Mouse (Mus musculus) MEL (cell line): ENCODE results near the gene Lag3. TPM values are rescaled to one million over a fixed set of nuclear protein-coding genes. Genes with fewer than 3 reads are reported as not detected.
A peak's percentile ranks its signal among the peaks of the same experiment; 100 is the strongest.

Experiments used
- DNase-seq: peaks from one replicate; pipeline ENCODE4 v3.0.0; 2011; ENCODE audit warnings: low read depth, low spot score
- H3K27ac ChIP-seq: 2 replicates; pipeline ENCODE4 v1.5.1; 2012; ENCODE audit warnings: low read depth, mild to moderate bottlenecking, control low read depth, low read length, moderate library complexity; ENCODE audit not compliant: control insufficient read depth
- H3K27me3 ChIP-seq, 2 experiments: fragments of 150-350 bp in 1 of 2; sonication (generic) in 1 of 2; 2 replicates each; pipeline ENCODE4 v1.6.1; 2012; ENCODE audit warnings: low read length in 2 of 2, mild to moderate bottlenecking in 2 of 2, improper control_type of control experiment in 1 of 2, moderate library complexity in 1 of 2; ENCODE audit not compliant: insufficient read depth in 2 of 2, control insufficient read depth in 1 of 2
- H3K36me3 ChIP-seq, 2 experiments: 2 replicates each; pipeline ENCODE4 v1.6.1; 2012 to 2014; ENCODE audit warnings: low read length in 2 of 2, improper control_type of control experiment in 1 of 2, inconsistent platforms in 1 of 2, mild to moderate bottlenecking in 1 of 2; ENCODE audit not compliant: insufficient read depth in 2 of 2, control insufficient read depth in 1 of 2
- H3K4me1 ChIP-seq, 2 experiments: fragments of 150-350 bp in 1 of 2; sonication (generic) in 1 of 2; 2 replicates each; pipeline ENCODE4 v1.6.1; 2012; ENCODE audit warnings: low read length in 2 of 2, improper control_type of control experiment in 1 of 2, mild to moderate bottlenecking in 1 of 2; ENCODE audit not compliant: insufficient read depth in 2 of 2, control insufficient read depth in 1 of 2
- H3K4me3 ChIP-seq, 2 experiments: fragments of 150-350 bp in 1 of 2; sonication (generic) in 1 of 2; 2 replicates each; pipeline ENCODE4 v1.5.1; 2012; ENCODE audit warnings: low read depth in 2 of 2, low read length in 2 of 2, mild to moderate bottlenecking in 2 of 2, moderate library complexity in 2 of 2, control low read depth in 1 of 2, improper control_type of control experiment in 1 of 2; ENCODE audit not compliant: control insufficient read depth in 1 of 2, insufficient read depth in 1 of 2
- H3K79me2 ChIP-seq: 2 replicates; pipeline ENCODE4 v1.6.1; 2012; ENCODE audit warnings: mild to moderate bottlenecking, low read length, moderate library complexity; ENCODE audit not compliant: control insufficient read depth, poor library complexity, insufficient read depth
- H3K9ac ChIP-seq: 2 replicates; pipeline ENCODE4 v1.6.1; 2012; ENCODE audit warnings: low read depth, mild to moderate bottlenecking, control low read depth, low read length, moderate library complexity; ENCODE audit not compliant: control insufficient read depth, poor library complexity, severe bottlenecking
- H3K9me3 ChIP-seq: fragments of 150-350 bp; sonication (generic); replicated peaks from 2 replicates; pipeline ENCODE4 v1.6.1; 2012; ENCODE audit warnings: mild to moderate bottlenecking, low read length, improper control_type of control experiment, moderate library complexity; ENCODE audit not compliant: insufficient read depth
- BHLHE40 ChIP-seq: IDR thresholded peaks from 2 replicates; pipeline ENCODE4 v1.6.1; 2012; ENCODE audit warnings: low read depth, mild to moderate bottlenecking, inconsistent platforms, low read length, improper control_type of control experiment, borderline replicate concordance
- CHD1 ChIP-seq: IDR thresholded peaks from 2 replicates; pipeline ENCODE4 v1.6.1; 2012; ENCODE audit warnings: low read depth, mild to moderate bottlenecking, inconsistent platforms, low read length, improper control_type of control experiment
- CHD2 ChIP-seq: IDR thresholded peaks from 2 replicates; pipeline ENCODE4 v1.6.1; 2011; ENCODE audit warnings: low read length, improper control_type of control experiment
- CTCF ChIP-seq, 3 experiments: IDR thresholded peaks in 2 of 3; conservative IDR thresholded peaks in 1 of 3; 2 replicates each; pipeline ENCODE4 v1.5.1; 2011 to 2012; ENCODE audit warnings: low read length in 3 of 3, low read depth in 2 of 3, mild to moderate bottlenecking in 2 of 3, improper control_type of control experiment in 1 of 3, inconsistent platforms in 1 of 3, mixed read lengths in 1 of 3, moderate library complexity in 1 of 3; ENCODE audit not compliant: control insufficient read depth in 1 of 3, insufficient read depth in 1 of 3, poor library complexity in 1 of 3, severe bottlenecking in 1 of 3
- E2F4 ChIP-seq: IDR thresholded peaks from 2 replicates; pipeline ENCODE4 v1.6.1; 2011; ENCODE audit warnings: low read depth, low read length, improper control_type of control experiment, borderline replicate concordance
- ELF1 ChIP-seq: IDR thresholded peaks from 2 replicates; pipeline ENCODE4 v1.6.1; 2014; ENCODE audit warnings: low read depth, mild to moderate bottlenecking, inconsistent platforms, low read length, improper control_type of control experiment, moderate library complexity
- EP300 ChIP-seq, 2 experiments: IDR thresholded peaks; 2 replicates each; pipeline ENCODE4 v1.6.1; 2011; ENCODE audit warnings: improper control_type of control experiment in 2 of 2, low read length in 2 of 2, low read depth in 1 of 2, mild to moderate bottlenecking in 1 of 2
- ETS1 ChIP-seq: IDR thresholded peaks from 2 replicates; pipeline ENCODE4 v1.6.1; 2012; ENCODE audit warnings: low read depth, mild to moderate bottlenecking, inconsistent platforms, low read length, improper control_type of control experiment, moderate library complexity
- GABPA ChIP-seq: IDR thresholded peaks from 2 replicates; pipeline ENCODE4 v1.6.1; 2012; ENCODE audit warnings: low read depth, mild to moderate bottlenecking, inconsistent platforms, low read length, improper control_type of control experiment, moderate library complexity
- GATA1 ChIP-seq: IDR thresholded peaks from 2 replicates; pipeline ENCODE4 v1.6.1; 2011; ENCODE audit warnings: low read depth, low read length, improper control_type of control experiment
- HCFC1 ChIP-seq: IDR thresholded peaks from 2 replicates; pipeline ENCODE4 v1.6.1; 2012; ENCODE audit warnings: low read depth, mild to moderate bottlenecking, inconsistent platforms, low read length, improper control_type of control experiment, moderate library complexity
- JUND ChIP-seq: IDR thresholded peaks from 2 replicates; pipeline ENCODE4 v1.6.1; 2011; ENCODE audit warnings: low read depth, mild to moderate bottlenecking, improper control_type of control experiment, low read length
- KAT2A ChIP-seq: conservative IDR thresholded peaks from 2 replicates; pipeline ENCODE4 v1.6.1; 2012; ENCODE audit warnings: low read depth, low read length, improper control_type of control experiment, inconsistent platforms
- MAFK ChIP-seq: IDR thresholded peaks from 2 replicates; pipeline ENCODE4 v1.6.1; 2011; ENCODE audit warnings: low read depth, mild to moderate bottlenecking, low read length, improper control_type of control experiment, borderline replicate concordance
- MAX ChIP-seq: IDR thresholded peaks from 2 replicates; pipeline ENCODE4 v1.6.1; 2011; ENCODE audit warnings: low read length, improper control_type of control experiment
- MAZ ChIP-seq: IDR thresholded peaks from 2 replicates; pipeline ENCODE4 v1.6.1; 2012; ENCODE audit warnings: low read depth, mild to moderate bottlenecking, inconsistent platforms, low read length, improper control_type of control experiment
- MEF2A ChIP-seq: IDR thresholded peaks from 2 replicates; pipeline ENCODE4 v1.6.1; 2014; ENCODE audit warnings: low read depth, mild to moderate bottlenecking, inconsistent platforms, low read length, improper control_type of control experiment; ENCODE audit not compliant: poor library complexity, insufficient replicate concordance, severe bottlenecking; ENCODE audit errors: extremely low read depth
- MXI1 ChIP-seq: IDR thresholded peaks from 2 replicates; pipeline ENCODE4 v1.6.1; 2011; ENCODE audit warnings: mild to moderate bottlenecking, low read depth, low read length, improper control_type of control experiment
- MYB ChIP-seq: IDR thresholded peaks from 2 replicates; pipeline ENCODE4 v1.6.1; 2011; ENCODE audit warnings: mild to moderate bottlenecking, low read depth, low read length, improper control_type of control experiment
- MYC ChIP-seq: IDR thresholded peaks from 2 replicates; pipeline ENCODE4 v1.6.1; 2011; ENCODE audit warnings: low read depth, mild to moderate bottlenecking, low read length, improper control_type of control experiment, moderate library complexity
- NELFE ChIP-seq: IDR thresholded peaks from 2 replicates; pipeline ENCODE4 v1.6.1; 2011; ENCODE audit warnings: low read depth, low read length, improper control_type of control experiment
- NRF1 ChIP-seq: IDR thresholded peaks from 2 replicates; pipeline ENCODE4 v1.6.1; 2014; ENCODE audit warnings: low read depth, mild to moderate bottlenecking, inconsistent platforms, low read length, improper control_type of control experiment, moderate library complexity; ENCODE audit not compliant: poor library complexity, insufficient read depth, severe bottlenecking
- POLR2A ChIP-seq, 2 experiments: IDR thresholded peaks; 2 replicates each; pipeline ENCODE4 v1.6.1; 2011 to 2012; ENCODE audit warnings: low read length in 2 of 2, mild to moderate bottlenecking in 2 of 2, control low read depth in 1 of 2, improper control_type of control experiment in 1 of 2, low read depth in 1 of 2, moderate library complexity in 1 of 2; ENCODE audit not compliant: control insufficient read depth in 1 of 2, insufficient read depth in 1 of 2, poor library complexity in 1 of 2
- POLR2AphosphoS2 ChIP-seq: IDR thresholded peaks from 2 replicates; pipeline ENCODE4 v1.6.1; 2011; ENCODE audit warnings: low read length, improper control_type of control experiment
- POLR2AphosphoS5 ChIP-seq: IDR thresholded peaks from 2 replicates; pipeline ENCODE4 v1.6.1; 2012; ENCODE audit warnings: low read depth, borderline replicate concordance, mild to moderate bottlenecking, inconsistent platforms, low read length, moderate library complexity, mixed read lengths
- RAD21 ChIP-seq: IDR thresholded peaks from 2 replicates; pipeline ENCODE4 v1.6.1; 2011; ENCODE audit warnings: mild to moderate bottlenecking, low read depth, low read length, improper control_type of control experiment
- SIN3A ChIP-seq: IDR thresholded peaks from 2 replicates; pipeline ENCODE4 v1.6.1; 2012; ENCODE audit warnings: low read length, improper control_type of control experiment, inconsistent platforms
- SMC3 ChIP-seq: IDR thresholded peaks from 2 replicates; pipeline ENCODE4 v1.6.1; 2011; ENCODE audit warnings: low read depth, low read length, improper control_type of control experiment
- TAL1 ChIP-seq: IDR thresholded peaks from 2 replicates; pipeline ENCODE4 v1.6.1; 2012; ENCODE audit warnings: mild to moderate bottlenecking, inconsistent platforms, low read length, moderate library complexity, mixed read lengths
- TBP ChIP-seq: IDR thresholded peaks from 2 replicates; pipeline ENCODE4 v1.8.0; 2011; ENCODE audit warnings: low read depth, low read length, improper control_type of control experiment
- TCF12 ChIP-seq: IDR thresholded peaks from 2 replicates; pipeline ENCODE4 v1.6.1; 2014; ENCODE audit warnings: low read depth, mild to moderate bottlenecking, inconsistent platforms, low read length, improper control_type of control experiment, moderate library complexity
- UBTF ChIP-seq: IDR thresholded peaks from 2 replicates; pipeline ENCODE4 v1.6.1; 2012; ENCODE audit warnings: low read depth, mild to moderate bottlenecking, inconsistent platforms, low read length, improper control_type of control experiment, moderate library complexity, borderline replicate concordance; ENCODE audit not compliant: insufficient read depth
- USF2 ChIP-seq, 2 experiments: IDR thresholded peaks; 2 replicates each; pipeline ENCODE4 v1.6.1; 2011 to 2012; ENCODE audit warnings: improper control_type of control experiment in 2 of 2, low read length in 2 of 2, borderline replicate concordance in 1 of 2, inconsistent platforms in 1 of 2, low read depth in 1 of 2, mild to moderate bottlenecking in 1 of 2; ENCODE audit not compliant: insufficient read depth in 1 of 2
- ZC3H11A ChIP-seq: IDR thresholded peaks from 2 replicates; pipeline ENCODE4 v1.6.1; 2012; ENCODE audit warnings: low read depth, mild to moderate bottlenecking, inconsistent platforms, low read length, improper control_type of control experiment
- ZMIZ1 ChIP-seq: IDR thresholded peaks from 2 replicates; pipeline ENCODE4 v1.6.1; 2012; ENCODE audit warnings: low read depth, mild to moderate bottlenecking, inconsistent platforms, low read length, improper control_type of control experiment, moderate library complexity
- ZNF384 ChIP-seq: IDR thresholded peaks from 2 replicates; pipeline ENCODE4 v1.6.1; 2012; ENCODE audit warnings: low read depth, mild to moderate bottlenecking, inconsistent platforms, low read length, improper control_type of control experiment
- polyA plus RNA-seq, 2 experiments: library from polyadenylated mRNA; stranded (reverse) in 1 of 2; unstranded in 1 of 2; fragments of >175 nt in 1 of 2; fragments of >200 nt in 1 of 2; gene quantifications; 2 replicates each; pipeline versions ENCODE4 v1.2.1 to v1.2.4; 2012; ENCODE audit warnings: low replicate concordance in 2 of 2, low read depth in 1 of 2; ENCODE audit not compliant: insufficient read length in 2 of 2, insufficient read depth in 1 of 2, missing spikeins in 1 of 2
- total RNA-seq: library from RNA; depleted of rRNA; stranded (reverse); fragments of 300-350 nt; gene quantifications from 2 replicates; pipeline ENCODE4 v1.2.3, GENCODE M21; 2012

The Lag3 gene
- total and polyA plus RNA-seq, 3 experiments, result 0.35 to 1.3 TPM; not detected in 1

DNA sequence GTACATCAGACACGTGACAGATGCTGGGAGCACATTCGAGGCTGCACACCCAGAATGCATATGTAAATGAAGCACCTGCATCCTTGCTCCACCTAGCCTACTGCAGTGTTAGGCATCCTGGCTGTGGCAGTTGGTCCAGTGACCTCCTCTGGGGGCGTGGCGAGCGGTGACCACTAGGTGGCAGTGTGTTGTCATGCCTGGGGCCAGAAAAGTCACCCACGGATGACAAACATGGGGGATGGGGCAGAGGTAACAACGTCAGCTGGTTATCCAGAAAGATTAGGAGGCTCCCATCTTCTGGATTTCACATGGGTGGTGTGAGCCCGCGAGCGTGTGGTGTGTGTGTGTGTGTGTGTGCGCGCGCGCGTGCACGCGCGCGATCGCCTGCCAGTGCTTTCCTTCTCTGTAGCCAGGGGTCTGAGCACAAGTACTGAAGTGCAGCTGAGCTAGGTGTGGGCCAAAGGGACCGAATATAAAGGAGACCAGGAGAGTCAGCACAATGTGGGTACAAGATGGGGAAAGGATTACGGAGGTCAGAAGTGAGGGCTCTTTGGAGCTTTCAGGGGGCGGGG, 7.8 kb downstream of the Lag3 start:
- Histone ChIP-seq H3K27ac (peak overlapping the region; percentile 23), H3K4me3 (peak overlapping the region; percentile 72 to 74), H3K27me3 (no peaks in the 10 kb centered on the region), H3K9ac (peak overlapping the region; percentile 76), H3K79me2 (peaks cover 2% of the 10 kb centered on the region; the same call in 1 of the 2 replicates), H3K36me3 (no peaks in the 10 kb centered on the region; a peak in 1 of 4 replicates), H3K9me3 (no peaks in the 10 kb centered on the region), H3K4me1 (peaks cover 0 to 5% of the 10 kb centered on the region in 2 experiments; a peak in 3 of 4 replicates)
- peak; percentile 91 for DNase-seq
- TF ChIP-seq E2F4 (no peak), POLR2AphosphoS2 (no peak), BHLHE40 (peak; percentile 69), NELFE (no peak), NRF1 (no peak), GABPA (no peak), POLR2A (IDR thresholded peaks at IDR 0.05; ENCODE audit: control insufficient read depth in 1 of 2, insufficient read depth in 1 of 2, low read depth in 1 of 2, low read length in 2 of 2, poor library complexity in 1 of 2) (no peak), ELF1 (0 out of 2 replicates have a peak, but pooled peaks have one; percentile 35), ZNF384 (peak; percentile 49; the same call in 1 of the 2 replicates), MEF2A (no peak), CHD2 (peak; percentile 68), MYB (peak; percentile 60; the same call in 1 of the 2 replicates), GATA1 (no peak; the same call in 1 of the 2 replicates), ZC3H11A (peak; percentile 76), JUND (no peak), MYC (peak; percentile 32; the same call in 1 of the 2 replicates), USF2 (IDR thresholded peaks at IDR 0.05; ENCODE audit: borderline replicate concordance in 1 of 2, insufficient read depth in 1 of 2, low read depth in 1 of 2, low read length in 2 of 2) (no peak), ZMIZ1 (no peak), TAL1 (no peak), MAX (peak; percentile 54; the same call in 1 of the 2 replicates), KAT2A (no peak; the same call in 1 of the 2 replicates), MXI1 (peak; percentile 69), MAFK (no peak), EP300 (IDR thresholded peaks at IDR 0.05; ENCODE audit: low read depth in 1 of 2, low read length in 2 of 2) (peak in 1 of 2 experiments; percentile 51; a peak in 1 of 4 replicates), TCF12 (peak; percentile 33; the same call in 1 of the 2 replicates), TBP (no peak), SIN3A (peak; percentile 83), UBTF (no peak), POLR2AphosphoS5 (no peak), HCFC1 (peak; percentile 67), SMC3 (peak; percentile 84), CHD1 (no peak), MAZ (peak; percentile 81; the same call in 1 of the 2 replicates), CTCF (IDR thresholded peaks at IDR 0.05 in 2 of 3, conservative IDR thresholded peaks at IDR 0.05 in 1 of 3; ENCODE audit: control insufficient read depth in 1 of 3, insufficient read depth in 1 of 3, low read depth in 2 of 3, low read length in 3 of 3, poor library complexity in 1 of 3, severe bottlenecking in 1 of 3) (peak; percentile 92 to 99 (median 97)), RAD21 (peak; percentile 89), ETS1 (peak; percentile 71)
